Mouse (Mus musculus) liver, embryonic 14.5 days (tissue): ENCODE data around the gene Fam20c. TPM values are rescaled to one million over a fixed set of nuclear protein-coding genes. Genes with fewer than 3 reads are reported as not detected.

Experiments
- ATAC-seq: fragments of 200-750 bp; cut with Nextera tagmentation; 2 replicates; pipeline ENCODE4 v1.8.0; 2017; ENCODE audit warnings: moderate number of reproducible peaks, mild to moderate bottlenecking, moderate library complexity; ENCODE audit not compliant: insufficient read depth
- DNase-seq, 3 experiments: peaks; one replicate each; pipeline ENCODE4 v3.0.0-alpha.2; 2012 to 2013; ENCODE audit warnings: low read depth in 3 of 3, low spot score in 3 of 3
- H3K27ac ChIP-seq: fragments of 300-500 bp; sonication (generic); 2 replicates; pipeline ENCODE4 v1.5.1; 2014; ENCODE audit warnings: moderate library complexity, mild to moderate bottlenecking, control low read depth, inconsistent platforms
- H3K27me3 ChIP-seq: fragments of 300-500 bp; sonication (generic); 2 replicates; pipeline ENCODE4 v1.6.1; 2014; ENCODE audit warnings: mild to moderate bottlenecking, low read length, moderate library complexity; ENCODE audit not compliant: control insufficient read depth, insufficient read depth
- H3K36me3 ChIP-seq: fragments of 300-500 bp; sonication (generic); replicated peaks from 2 replicates; pipeline ENCODE4 v1.6.1; 2014; ENCODE audit warnings: low read depth; ENCODE audit not compliant: control insufficient read depth, insufficient read depth
- H3K4me1 ChIP-seq, 2 experiments: fragments of 200-500 bp in 1 of 2; fragments of 300-500 bp in 1 of 2; sonication (generic) in 1 of 2; replicated peaks; 2 replicates each; pipeline ENCODE4 v1.6.1; 2012 to 2014; ENCODE audit warnings: antibody characterized with exemption in 1 of 2, inconsistent platforms in 1 of 2, low read length in 1 of 2; ENCODE audit not compliant: control insufficient read depth in 2 of 2, insufficient read depth in 2 of 2
- H3K4me2 ChIP-seq: fragments of 300-500 bp; sonication (generic); 2 replicates; pipeline ENCODE4 v1.6.1; 2014; ENCODE audit warnings: low read depth, mild to moderate bottlenecking, control low read depth, moderate library complexity
- H3K4me3 ChIP-seq, 2 experiments: fragments of 200-500 bp in 1 of 2; fragments of 300-500 bp in 1 of 2; sonication (generic) in 1 of 2; 2 replicates each; pipeline ENCODE4 v1.5.1; 2012 to 2014; ENCODE audit warnings: low read depth in 2 of 2, low read length in 2 of 2, mild to moderate bottlenecking in 2 of 2, control low read depth in 1 of 2, inconsistent platforms in 1 of 2, moderate library complexity in 1 of 2; ENCODE audit not compliant: insufficient read depth in 1 of 2
- H3K9ac ChIP-seq: fragments of 300-500 bp; sonication (generic); replicated peaks from 2 replicates; pipeline ENCODE4 v1.6.1; 2014; ENCODE audit warnings: mild to moderate bottlenecking, control low read depth, moderate library complexity
- H3K9me3 ChIP-seq: fragments of 300-500 bp; sonication (generic); 2 replicates; pipeline ENCODE4 v1.6.1; 2016; ENCODE audit warnings: low read length, mixed read lengths; ENCODE audit not compliant: control insufficient read depth
- CTCF ChIP-seq: IDR thresholded peaks from 2 replicates; pipeline ENCODE4 v1.5.1; 2016; ENCODE audit warnings: antibody characterized with exemption, low read depth, control low read depth
- EP300 ChIP-seq: IDR thresholded peaks from 2 replicates; pipeline ENCODE4 v1.6.1; 2016; ENCODE audit warnings: antibody characterized with exemption, low read depth
- WGBS: fragments of 180-500 bp; shearing (Covaris S2); extraction: QIAGEN DNeasy Blood & Tissue Kit; methylation state at CpG from one replicate; pipeline ENCODE4 v1.1.7; 2014; ENCODE audit not compliant: insufficient replicate concordance; 5-methylcytosine and 5-hydroxymethylcytosine counted together
- polyA plus RNA-seq, 2 experiments: library from polyadenylated mRNA; depleted of rRNA in 1 of 2; stranded (reverse) in 1 of 2; unstranded in 1 of 2; fragments of >200 nt; fragmentation: Nextera tagmentation in 1 of 2; extraction: Ambion mirVana in 1 of 2; gene quantifications; 2 replicates each; pipeline versions ENCODE4 v1.2.1 to v1.2.3; 2012 to 2014

Fam20c gene
- polyA plus RNA-seq, 2 experiments, result 5.4 to 6.8 TPM

DNA sequence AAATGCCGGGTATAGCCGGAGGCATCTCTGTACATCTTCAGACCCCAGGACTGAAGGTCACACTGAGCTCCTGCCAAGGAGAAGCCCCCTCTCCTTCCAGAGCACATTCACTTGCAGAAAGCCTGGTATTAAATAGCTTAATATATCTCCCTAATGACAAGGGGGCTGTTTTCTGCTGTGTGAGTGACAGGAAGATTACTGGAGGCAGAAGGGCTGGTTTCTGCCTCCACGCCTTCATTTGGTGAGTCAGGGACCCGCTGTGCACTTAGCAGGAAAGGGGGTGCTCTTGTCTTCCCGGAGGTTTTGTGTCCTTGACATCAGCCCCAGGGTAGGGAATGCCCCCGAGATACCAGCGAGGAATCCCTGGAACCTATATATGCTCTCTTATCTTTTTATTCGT lies 28.9 kb downstream of the Fam20c start:
- Histone ChIP-seq H3K4me3 (no peak overlapping the region), H3K27ac (no peak overlapping the region), H3K9ac (no peak overlapping the region), H3K4me1 (peaks cover 0 to 3% of the 10 kb centered on the region in 2 experiments; a peak in 1 of 4 replicates), H3K9me3 (no peaks in the 10 kb centered on the region), H3K4me2 (no peak overlapping the region), H3K36me3 (no peaks in the 10 kb centered on the region), H3K27me3 (no peaks in the 10 kb centered on the region)
- no peak for TF ChIP-seq CTCF
- TF ChIP-seq EP300, result no peak
- no peak for ATAC-seq
- WGBS, result 61% methylated on average over 8 of the region's 8 CpGs
- no peak for DNase-seq

DNA sequence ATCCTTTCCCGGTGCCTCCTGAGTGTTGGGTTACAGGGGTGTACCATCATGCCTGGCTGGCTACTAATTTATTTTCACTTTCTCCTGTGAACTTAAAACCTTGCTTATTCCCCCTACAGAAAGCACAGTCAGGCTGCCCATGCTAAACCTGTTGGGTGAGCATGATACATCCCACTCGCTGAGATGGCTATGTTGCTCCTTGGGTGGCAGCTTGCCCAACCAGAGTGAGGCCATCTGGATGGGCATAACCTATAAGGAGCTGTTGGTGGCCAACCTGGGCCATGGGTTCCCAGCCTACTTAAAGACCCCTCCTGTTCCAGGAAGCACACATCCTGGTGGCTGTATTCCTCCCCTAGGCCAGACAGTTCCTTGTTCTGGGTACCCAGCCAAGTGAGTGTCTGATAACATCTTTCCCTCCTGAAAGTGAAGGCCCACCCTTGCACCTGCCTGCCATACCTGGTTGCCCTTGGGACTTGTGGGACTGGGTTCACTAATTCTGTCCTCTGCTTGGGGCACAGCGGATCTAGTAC lies 31.7 kb downstream of the Fam20c start:
- no peak overlapping the region for H3K4me3 ChIP-seq

DNA sequence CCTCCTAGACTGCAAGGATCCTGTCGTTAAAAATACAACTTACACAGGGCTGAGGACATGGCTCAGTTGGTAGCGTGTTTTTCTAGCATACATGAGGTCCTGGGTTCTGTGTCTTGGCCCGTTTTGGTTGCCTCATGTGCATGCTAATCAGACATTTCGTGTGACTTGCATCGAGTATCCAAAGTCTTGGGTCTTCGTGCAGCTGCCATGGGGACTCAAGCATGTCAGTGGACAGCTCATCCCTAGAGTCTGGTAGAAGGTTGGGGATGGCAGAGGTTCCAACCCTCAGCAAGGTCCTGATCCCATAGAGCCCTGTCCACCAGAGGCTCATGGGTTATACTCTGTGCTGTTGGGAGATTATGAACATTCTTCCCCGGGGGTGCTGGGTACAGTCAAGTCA lies 33.3 kb downstream of the Fam20c start:
- Histone ChIP-seq H3K27ac (no peak overlapping the region), H3K36me3 (no peaks in the 10 kb centered on the region), H3K4me3 (no peak overlapping the region), H3K27me3 (no peaks in the 10 kb centered on the region), H3K4me2 (no peak overlapping the region), H3K9ac (no peak overlapping the region), H3K9me3 (no peaks in the 10 kb centered on the region), H3K4me1 (no peaks in the 10 kb centered on the region)
- DNase-seq (no peak), ATAC-seq (no peak)
- 46% methylated on average over 7 of the region's 7 CpGs for WGBS
- TF ChIP-seq CTCF, result no peak

More for the DNA sequence above, 31.7 kb downstream of the Fam20c start:
- TF ChIP-seq EP300, result no peak
- Histone ChIP-seq H3K27ac (no peak overlapping the region), H3K4me2 (no peak overlapping the region), H3K36me3 (no peaks in the 10 kb centered on the region), H3K27me3 (no peaks in the 10 kb centered on the region), H3K4me1 (no peaks in the 10 kb centered on the region), H3K9ac (no peak overlapping the region), H3K9me3 (no peaks in the 10 kb centered on the region)
- WGBS, result 69% methylated on average over 3 of the region's 3 CpGs
- no peak for ATAC-seq
- DNase-seq, result no peak

DNA sequence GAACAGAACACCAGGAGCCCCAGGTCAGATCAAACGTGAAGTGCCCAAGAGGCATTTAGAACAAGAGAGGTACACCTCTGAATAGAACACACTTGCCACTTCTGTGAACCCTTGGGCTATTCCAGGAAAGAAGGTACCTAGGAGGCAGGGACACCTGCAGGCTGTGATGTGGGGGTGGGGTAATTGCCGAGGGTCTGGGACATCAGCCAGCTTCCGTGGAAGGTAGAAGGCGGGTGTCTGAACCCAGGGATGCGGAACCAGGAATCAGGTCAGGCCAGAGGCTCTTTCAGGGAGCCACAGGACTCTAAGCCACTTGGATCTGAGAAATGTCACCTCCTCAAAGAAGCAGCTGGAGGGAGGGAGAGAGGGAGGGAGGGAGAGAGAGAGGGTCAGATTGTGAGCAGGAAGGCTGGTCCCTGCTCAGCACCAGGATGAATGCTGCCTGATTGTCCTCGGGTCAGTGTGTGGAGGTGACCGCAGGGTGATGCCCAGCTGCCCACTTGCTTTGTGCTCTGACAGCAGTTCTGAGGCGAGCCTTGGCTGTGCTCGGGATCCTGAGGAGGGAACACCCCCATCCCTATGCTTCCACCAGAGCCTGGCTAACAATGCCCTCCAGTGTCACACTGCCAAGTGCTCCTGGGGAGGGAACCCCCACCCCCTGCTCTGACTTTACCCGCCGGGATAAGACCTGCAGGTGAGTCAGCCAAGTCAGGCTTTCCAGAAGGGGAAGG lies 34.3 kb downstream of the Fam20c start:
- no peak for TF ChIP-seq EP300
- TF ChIP-seq CTCF, result no peak
- Histone ChIP-seq H3K36me3 (no peaks in the 10 kb centered on the region), H3K4me3 (no peak overlapping the region), H3K4me1 (no peaks in the 10 kb centered on the region), H3K27me3 (no peaks in the 10 kb centered on the region), H3K27ac (no peak overlapping the region), H3K4me2 (no peak overlapping the region), H3K9ac (no peak overlapping the region), H3K9me3 (no peaks in the 10 kb centered on the region)
- no peak for DNase-seq
- ATAC-seq, result no peak
- WGBS, result 61% methylated on average over 11 of the region's 11 CpGs

DNA sequence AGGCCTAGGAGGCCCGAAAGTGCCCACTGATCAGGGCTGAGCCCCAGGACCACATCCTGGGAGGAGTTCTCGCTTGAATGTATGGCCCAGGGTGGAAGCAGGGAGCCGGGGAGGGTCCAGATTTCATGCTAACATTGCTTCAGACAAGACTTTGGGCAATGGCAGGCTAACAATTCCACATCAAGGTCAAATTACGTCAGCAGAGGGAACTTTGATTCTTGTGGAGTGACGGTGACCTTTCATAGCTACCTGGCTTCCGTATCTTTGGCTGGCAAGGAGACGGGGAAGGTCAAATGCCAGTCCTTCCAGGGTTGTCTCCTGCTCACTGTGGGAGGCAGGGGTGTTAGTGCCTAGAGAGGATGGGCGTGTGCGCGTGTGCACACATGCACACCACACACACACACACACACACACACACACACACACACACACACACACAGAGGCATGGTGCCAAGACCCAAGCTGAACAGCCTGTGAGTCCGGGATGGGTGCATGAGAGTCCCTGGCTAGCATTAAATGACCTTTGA lies 36.7 kb downstream of the Fam20c start:
- ATAC-seq (no peak), DNase-seq (no peak)
- no peak overlapping the region for H3K27ac ChIP-seq

More for the DNA sequence above, 36.7 kb downstream of the Fam20c start:
- Histone ChIP-seq H3K4me1 (no peaks in the 10 kb centered on the region), H3K4me3 (no peak overlapping the region), H3K4me2 (no peak overlapping the region), H3K27me3 (no peaks in the 10 kb centered on the region), H3K9ac (no peak overlapping the region), H3K9me3 (no peaks in the 10 kb centered on the region), H3K36me3 (no peaks in the 10 kb centered on the region)
- TF ChIP-seq EP300, result no peak
- TF ChIP-seq CTCF, result no peak
- WGBS, result 64% methylated on average over 11 of the region's 11 CpGs
